11 mouse cellular contexts compared by ENCODE assay signal in genomic region chr12:109745731-109746484, GRCm38 (mm10).
A peak's percentile ranks its signal among the peaks of the same experiment; 100 is the strongest.
DNase-seq lines count a peak whose midpoint lies in the region; ATAC-seq and TF ChIP-seq lines count a peak whose summit lies in the region.
"Had no signal": no experiment of that assay in that cellular context is flagged by ENCODE, and none has a peak within 500 bp of the region (broad histone marks: within the 10 kb centered on the region; RNA-seq: fewer than 3 reads in every experiment).

No protein-coding gene starts in this region.

- H3K4me3 ChIP-seq in limb, embryonic 14.5 days (replicated peaks; ENCODE audit: low read length), result no peak overlapping the region
- no peak overlapping the region for H3K4me3 ChIP-seq in limb, embryonic 10.5 days
- no peak overlapping the region for H3K4me3 ChIP-seq in forebrain, embryonic 10.5 days
- H3K4me3 ChIP-seq in hindbrain, embryonic 12.5 days, result no peak overlapping the region
- H3K4me3 ChIP-seq in midbrain, postnatal 0 days (ENCODE audit: low read depth, low read length), result no peak overlapping the region
- H3K4me3 ChIP-seq: embryonic facial prominence, embryonic 15.5 days had no signal

- peaks cover 22% of the 10 kb centered on the region for H3K4me1 ChIP-seq in limb, embryonic 14.5 days (ENCODE audit: control insufficient read depth, insufficient read depth, low read length)
- H3K4me1 ChIP-seq in limb, embryonic 10.5 days, result peaks cover 50% of the 10 kb centered on the region
- peaks cover 40% of the 10 kb centered on the region for H3K4me1 ChIP-seq in forebrain, embryonic 10.5 days
- H3K4me1 ChIP-seq in hindbrain, embryonic 12.5 days, result peaks cover 56% of the 10 kb centered on the region
- H3K4me1 ChIP-seq in midbrain, postnatal 0 days (ENCODE audit: insufficient read depth, low read length), result no peaks in the 10 kb centered on the region

- ATAC-seq in limb, embryonic 14.5 days (ENCODE audit: low FRiP score, low read depth), result no peak
- peak; percentile 46 for ATAC-seq in hindbrain, embryonic 12.5 days (ENCODE audit: low FRiP score)
- ATAC-seq in midbrain, postnatal 0 days (ENCODE audit: low FRiP score), result no peak
- ATAC-seq in CD4-positive, CD25-positive, alpha-beta regulatory T cell, adult 4 months, result no peak
- ATAC-seq in monocyte, adult 5-6 weeks (replicated peaks; ENCODE audit: insufficient number of reproducible peaks, low FRiP score, low TSS enrichment, poor library complexity, severe bottlenecking), result no peak

- H3K36me3 ChIP-seq in limb, embryonic 14.5 days (ENCODE audit: control insufficient read depth, insufficient read depth, low read length), result peaks cover 55% of the 10 kb centered on the region
- peaks cover 53% of the 10 kb centered on the region for H3K36me3 ChIP-seq in limb, embryonic 10.5 days
- H3K36me3 ChIP-seq in forebrain, embryonic 10.5 days (replicated peaks), result peaks cover 85% of the 10 kb centered on the region
- H3K36me3 ChIP-seq in hindbrain, embryonic 12.5 days, result peaks cover 23% of the 10 kb centered on the region
- H3K36me3 ChIP-seq in midbrain, postnatal 0 days (ENCODE audit: insufficient read depth, low read length), result peaks cover 26% of the 10 kb centered on the region

- peak; percentile 35 for DNase-seq in limb, embryonic 14.5 days (ENCODE audit: low spot score)
- DNase-seq in limb, embryonic 10.5 days (ENCODE audit: low spot score), result no peak
- no peak for DNase-seq in forebrain, embryonic 10.5 days (ENCODE audit: extremely low spot score, low spot score)
- DNase-seq in midbrain, postnatal 0 days (ENCODE audit: low spot score), result peak; percentile 40
- DNase-seq in Muller cell, postnatal 12 days (ENCODE audit: inconsistent ontology term), result no peak
- DNase-seq: adrenal gland, postnatal 25 days; lung, postnatal 4 days had no signal

- no peaks in the 10 kb centered on the region for H3K9me3 ChIP-seq in limb, embryonic 14.5 days (ENCODE audit: control insufficient read depth, low read length)
- H3K9me3 ChIP-seq in limb, embryonic 10.5 days (replicated peaks), result no peaks in the 10 kb centered on the region
- H3K9me3 ChIP-seq in forebrain, embryonic 10.5 days, result no peaks in the 10 kb centered on the region
- H3K9me3 ChIP-seq in hindbrain, embryonic 12.5 days (replicated peaks), result no peaks in the 10 kb centered on the region
- no peaks in the 10 kb centered on the region for H3K9me3 ChIP-seq in midbrain, postnatal 0 days (ENCODE audit: low read length)
- H3K9me3 ChIP-seq: embryonic facial prominence, embryonic 15.5 days had no signal

- TF ChIP-seq POLR2A in limb, embryonic 14.5 days (IDR thresholded peaks at IDR 0.05; ENCODE audit: borderline replicate concordance, extremely low read depth, insufficient read depth, insufficient read length), result no peak

- H3K4me2 ChIP-seq in limb, embryonic 14.5 days (replicated peaks; ENCODE audit: low read depth, low read length, severe bottlenecking), result no peak overlapping the region
- no peak overlapping the region for H3K4me2 ChIP-seq in hindbrain, embryonic 12.5 days (replicated peaks)
- no peak overlapping the region for H3K4me2 ChIP-seq in midbrain, postnatal 0 days (ENCODE audit: low read depth, low read length, poor library complexity, severe bottlenecking)
- H3K4me2 ChIP-seq: embryonic facial prominence, embryonic 15.5 days had no signal

- 47% methylated on average over 15 of the region's 15 CpGs for WGBS in limb, embryonic 14.5 days
- 74% methylated on average over 15 of the region's 15 CpGs for WGBS in limb, embryonic 10.5 days
- WGBS in forebrain, embryonic 10.5 days, result 85% methylated on average over 15 of the region's 15 CpGs
- 35% methylated on average over 15 of the region's 15 CpGs for WGBS in hindbrain, embryonic 12.5 days
- WGBS in midbrain, postnatal 0 days, result 21% methylated on average over 15 of the region's 15 CpGs

- no peak overlapping the region for H3K9ac ChIP-seq in limb, embryonic 14.5 days (ENCODE audit: low read depth, low read length, severe bottlenecking)
- H3K9ac ChIP-seq in hindbrain, embryonic 12.5 days, result no peak overlapping the region
- 0 out of 2 replicates have a peak overlapping the region, but pooled peaks have one; percentile 19 for H3K9ac ChIP-seq in midbrain, postnatal 0 days (replicated peaks; ENCODE audit: low read length, poor library complexity, severe bottlenecking)
- H3K9ac ChIP-seq: embryonic facial prominence, embryonic 15.5 days had no signal

- no peak for TF ChIP-seq CTCF in midbrain, postnatal 0 days (IDR thresholded peaks at IDR 0.05)

- no peak overlapping the region for H3K27ac ChIP-seq in limb, embryonic 14.5 days (replicated peaks; ENCODE audit: low read depth, low read length)
- no peak overlapping the region for H3K27ac ChIP-seq in limb, embryonic 10.5 days
- H3K27ac ChIP-seq in forebrain, embryonic 10.5 days, result peak overlapping the region; percentile 54
- peak overlapping the region; percentile 84 for H3K27ac ChIP-seq in hindbrain, embryonic 12.5 days
- 0 out of 2 replicates have a peak overlapping the region, but pooled peaks have one; percentile 26 for H3K27ac ChIP-seq in midbrain, postnatal 0 days (ENCODE audit: low read depth, low read length)

- H3K27me3 ChIP-seq in limb, embryonic 14.5 days (ENCODE audit: control insufficient read depth, insufficient read depth, low read length), result no peaks in the 10 kb centered on the region
- no peaks in the 10 kb centered on the region for H3K27me3 ChIP-seq in limb, embryonic 10.5 days (ENCODE audit: low read depth, poor library complexity, severe bottlenecking)
- 0 out of 2 replicates have a peak, but pooled peaks cover 5% of the 10 kb centered on the region for H3K27me3 ChIP-seq in forebrain, embryonic 10.5 days (ENCODE audit: poor library complexity, severe bottlenecking)
- no peaks in the 10 kb centered on the region for H3K27me3 ChIP-seq in hindbrain, embryonic 12.5 days
- no peaks in the 10 kb centered on the region for H3K27me3 ChIP-seq in midbrain, postnatal 0 days (ENCODE audit: insufficient read depth, low read length)
- H3K27me3 ChIP-seq: embryonic facial prominence, embryonic 15.5 days had no signal

Comparison
In these comparisons a context has a peak if more than half of its experiments do, and no peak if none do; other contexts are left out.
1. DNase-seq: peak in limb, embryonic 14.5 days (single experiment) and midbrain, postnatal 0 days (single experiment); none in limb, embryonic 10.5 days (single experiment), forebrain, embryonic 10.5 days (single experiment) and Muller cell, postnatal 12 days (single experiment).
2. H3K27ac ChIP-seq: peak in forebrain, embryonic 10.5 days (single experiment), hindbrain, embryonic 12.5 days (single experiment) and midbrain, postnatal 0 days (single experiment); none in limb, embryonic 14.5 days (single experiment) and limb, embryonic 10.5 days (single experiment).